19 mouse cellular contexts compared by ENCODE assay signal in genomic region chr11:78113616-78114015, GRCm38 (mm10). TPM values are rescaled to one million over a fixed set of nuclear protein-coding genes. Genes with fewer than 3 reads are reported as not detected.
DNase-seq lines count a peak whose midpoint lies in the region; ATAC-seq and TF ChIP-seq lines count a peak whose summit lies in the region.
"Had no signal": no experiment of that assay in that cellular context is flagged by ENCODE, and none has a peak within 500 bp of the region (broad histone marks: within the 10 kb centered on the region; RNA-seq: fewer than 3 reads in every experiment).

No protein-coding gene starts in this region.

- 65% methylated on average over 2 of the region's 2 CpGs for WGBS in forebrain, embryonic 12.5 days
- 84% methylated on average over 2 of the region's 2 CpGs for WGBS in forebrain, embryonic 10.5 days
- 19% methylated on average over 2 of the region's 2 CpGs for WGBS in forebrain, postnatal 0 days
- 95% methylated on average over 2 of the region's 2 CpGs for WGBS in kidney, embryonic 16.5 days
- WGBS in lung, adult 2 months = 74% methylated on average over 2 of the region's 2 CpGs

- no peak for DNase-seq in forebrain, embryonic 10.5 days (ENCODE audit: extremely low spot score, low spot score)
- DNase-seq in layer of hippocampus, adult 9-11 months = peak; percentile 34
- DNase-seq in layer of hippocampus, adult 8-10 months (ENCODE audit: low spot score in 2 of 2) = no peak
- peak; percentile 56 for DNase-seq in brain, adult 2 months (ENCODE audit: low read depth, low spot score)
- DNase-seq in forebrain, postnatal 0 days = peak; percentile 83
- DNase-seq in lung, adult 2 months = no peak
- DNase-seq: cerebellum, adult 11-12 months; cerebellum, postnatal 25 days; heart, postnatal 36 days; liver; lung, embryonic 14.5 days; lung, postnatal 4 days; thymus, postnatal 4 days had no signal

- H3K4me2 ChIP-seq in forebrain, embryonic 12.5 days = peak overlapping the region; percentile 69; the same call in 1 of the 2 replicates
- no peak overlapping the region for H3K4me2 ChIP-seq in forebrain, postnatal 0 days (ENCODE audit: low read depth)
- H3K4me2 ChIP-seq in kidney, embryonic 16.5 days (replicated peaks; ENCODE audit: low read depth, low read length) = no peak overlapping the region

- no peak for TF ChIP-seq POLR2A in lung, adult 2 months (IDR thresholded peaks at IDR 0.05; ENCODE audit: borderline replicate concordance, extremely low read depth, low read depth, low read length)

- H3K4me3 ChIP-seq in forebrain, embryonic 12.5 days (replicated peaks) = no peak overlapping the region
- no peak overlapping the region for H3K4me3 ChIP-seq in forebrain, embryonic 10.5 days
- no peak overlapping the region for H3K4me3 ChIP-seq in forebrain, postnatal 0 days (ENCODE audit: low read depth, low read length)
- no peak overlapping the region for H3K4me3 ChIP-seq in kidney, embryonic 16.5 days (ENCODE audit: low read length)
- no peak overlapping the region for H3K4me3 ChIP-seq in lung, adult 2 months (replicated peaks; ENCODE audit: extremely low read depth, low read depth, low read length)
- H3K4me3 ChIP-seq: erythroblast, embryonic 14.5 days had no signal

- no peaks in the 10 kb centered on the region for H3K36me3 ChIP-seq in forebrain, embryonic 12.5 days (replicated peaks)
- 0 out of 2 replicates have a peak, but pooled peaks cover 3% of the 10 kb centered on the region for H3K36me3 ChIP-seq in forebrain, embryonic 10.5 days (replicated peaks)
- H3K36me3 ChIP-seq in forebrain, postnatal 0 days (ENCODE audit: insufficient read depth) = no peaks in the 10 kb centered on the region
- no peaks in the 10 kb centered on the region for H3K36me3 ChIP-seq in kidney, embryonic 16.5 days (ENCODE audit: insufficient read depth, low read length)
- H3K36me3 ChIP-seq: midbrain, embryonic 12.5 days had no signal

- H3K9ac ChIP-seq in forebrain, embryonic 12.5 days = no peak overlapping the region
- no peak overlapping the region for H3K9ac ChIP-seq in forebrain, postnatal 0 days
- no peak overlapping the region for H3K9ac ChIP-seq in kidney, embryonic 16.5 days (replicated peaks; ENCODE audit: low read length)
- H3K9ac ChIP-seq: lung, embryonic 14.5 days had no signal

- no peak for ATAC-seq in forebrain, embryonic 12.5 days (ENCODE audit: low FRiP score)
- ATAC-seq in forebrain, postnatal 0 days = peak; percentile 40
- no peak for ATAC-seq in kidney, embryonic 16.5 days (ENCODE audit: low FRiP score, low TSS enrichment)
- ATAC-seq: intestine, embryonic 16.5 days had no signal

- H3K4me1 ChIP-seq in forebrain, embryonic 12.5 days = peaks cover 35% of the 10 kb centered on the region
- H3K4me1 ChIP-seq in forebrain, embryonic 10.5 days = peaks cover 41% of the 10 kb centered on the region
- peaks cover 30% of the 10 kb centered on the region for H3K4me1 ChIP-seq in forebrain, postnatal 0 days (ENCODE audit: insufficient read depth)
- H3K4me1 ChIP-seq in kidney, embryonic 16.5 days (ENCODE audit: insufficient read depth, low read length) = peaks cover 16% of the 10 kb centered on the region
- peaks cover 5% of the 10 kb centered on the region for H3K4me1 ChIP-seq in lung, adult 2 months (ENCODE audit: control insufficient read depth, insufficient read depth, low read length)

- no peak for TF ChIP-seq CTCF in forebrain, postnatal 0 days (IDR thresholded peaks at IDR 0.05; ENCODE audit: low read depth)
- no peak for TF ChIP-seq CTCF in lung, adult 2 months (IDR thresholded peaks at IDR 0.05; ENCODE audit: insufficient read depth, low read length)

- H3K27me3 ChIP-seq in forebrain, embryonic 12.5 days = no peaks in the 10 kb centered on the region
- no peaks in the 10 kb centered on the region for H3K27me3 ChIP-seq in forebrain, embryonic 10.5 days (ENCODE audit: poor library complexity, severe bottlenecking)
- H3K27me3 ChIP-seq in forebrain, postnatal 0 days (ENCODE audit: insufficient read depth, low read length) = no peaks in the 10 kb centered on the region
- H3K27me3 ChIP-seq in kidney, embryonic 16.5 days (ENCODE audit: insufficient read depth, low read length) = no peaks in the 10 kb centered on the region
- H3K27me3 ChIP-seq: midbrain, embryonic 12.5 days had no signal

- H3K9me3 ChIP-seq in forebrain, embryonic 12.5 days = no peaks in the 10 kb centered on the region
- H3K9me3 ChIP-seq in forebrain, embryonic 10.5 days = no peaks in the 10 kb centered on the region
- H3K9me3 ChIP-seq in forebrain, postnatal 0 days (ENCODE audit: low read length) = no peaks in the 10 kb centered on the region
- no peaks in the 10 kb centered on the region for H3K9me3 ChIP-seq in kidney, embryonic 16.5 days (ENCODE audit: low read length)
- H3K9me3 ChIP-seq: midbrain, embryonic 12.5 days had no signal

- H3K27ac ChIP-seq in forebrain, embryonic 12.5 days = peak overlapping the region; percentile 94; the same call in 1 of the 2 replicates
- H3K27ac ChIP-seq in forebrain, embryonic 10.5 days = no peak overlapping the region
- H3K27ac ChIP-seq in forebrain, postnatal 0 days (ENCODE audit: low read depth, low read length) = no peak overlapping the region
- no peak overlapping the region for H3K27ac ChIP-seq in kidney, embryonic 16.5 days (ENCODE audit: low read length)
- H3K27ac ChIP-seq: kidney, postnatal 0 days had no signal

RNA-seq across cellular contexts. Expression of gene Fam222b, which starts 19.2 kb away (rescaled TPM):
- polyA plus RNA-seq in forebrain, embryonic 12.5 days (2016; fragmentation: Nextera tagmentation; extraction: Ambion mirVana) = 22.3 and 25.5 TPM in 2 replicates
- 24.2 and 24.6 TPM in 2 replicates for polyA plus RNA-seq in forebrain, embryonic 10.5 days (2016; fragmentation: Nextera tagmentation; extraction: Ambion mirVana)
- total RNA-seq in layer of hippocampus, adult 8-10 months (2022) = 10 to 100 TPM; 27.4 to 30.0 (median 28.1) TPM
- 17.4 and 24.6 TPM in 2 replicates for total RNA-seq in forebrain, postnatal 0 days (2014; rRNA removed)
- polyA plus RNA-seq in forebrain, postnatal 0 days (2015; fragmentation: Nextera tagmentation; extraction: Ambion mirVana) = 21.9 and 24.0 TPM in 2 replicates
- polyA plus RNA-seq in kidney, embryonic 16.5 days (2015; fragmentation: Nextera tagmentation; extraction: Ambion mirVana) = 14.8 and 19.3 TPM in 2 replicates
- polyA plus RNA-seq in lung, adult 2 months (2012; rRNA removed) = 21.6 and 25.6 TPM in 2 replicates

RNA-seq across cellular contexts. Expression of gene Eral1, which starts 33.4 kb away (rescaled TPM):
- 33.1 and 35.5 TPM in 2 replicates for polyA plus RNA-seq in forebrain, embryonic 12.5 days (2016; fragmentation: Nextera tagmentation; extraction: Ambion mirVana)
- polyA plus RNA-seq in forebrain, embryonic 10.5 days (2016; fragmentation: Nextera tagmentation; extraction: Ambion mirVana) = 39.7 and 40.7 TPM in 2 replicates
- 10 to 100 TPM; 15.8 to 21.7 (median 21.2) TPM for total RNA-seq in layer of hippocampus, adult 8-10 months (2022)
- 27.4 and 30.3 TPM in 2 replicates for total RNA-seq in forebrain, postnatal 0 days (2014; rRNA removed)
- polyA plus RNA-seq in forebrain, postnatal 0 days (2015; fragmentation: Nextera tagmentation; extraction: Ambion mirVana) = 25.5 and 26.7 TPM in 2 replicates
- polyA plus RNA-seq in kidney, embryonic 16.5 days (2015; fragmentation: Nextera tagmentation; extraction: Ambion mirVana) = 41.0 and 41.6 TPM in 2 replicates
- 23.9 and 27.8 TPM in 2 replicates for polyA plus RNA-seq in lung, adult 2 months (2012; rRNA removed)

RNA-seq across cellular contexts. Expression of gene Traf4, which starts 51.8 kb away (rescaled TPM):
- polyA plus RNA-seq in forebrain, embryonic 12.5 days (2016; fragmentation: Nextera tagmentation; extraction: Ambion mirVana) = 121 and 127 TPM in 2 replicates
- 97.6 and 104 TPM in 2 replicates for polyA plus RNA-seq in forebrain, embryonic 10.5 days (2016; fragmentation: Nextera tagmentation; extraction: Ambion mirVana)
- 10 to 100 TPM in 3 of 4 experiments, 1 to 10 TPM in 1; 9.2 to 11.1 (median 10.4) TPM for total RNA-seq in layer of hippocampus, adult 8-10 months (2022)
- 99.0 and 107 TPM in 2 replicates for total RNA-seq in forebrain, postnatal 0 days (2014; rRNA removed)
- polyA plus RNA-seq in forebrain, postnatal 0 days (2015; fragmentation: Nextera tagmentation; extraction: Ambion mirVana) = 104 and 131 TPM in 2 replicates
- polyA plus RNA-seq in kidney, embryonic 16.5 days (2015; fragmentation: Nextera tagmentation; extraction: Ambion mirVana) = 108 and 110 TPM in 2 replicates
- 37.0 and 42.8 TPM in 2 replicates for polyA plus RNA-seq in lung, adult 2 months (2012; rRNA removed)

Comparison
In these comparisons a context has a peak if more than half of its experiments do, and no peak if none do; other contexts are left out.
1. DNase-seq: peak in layer of hippocampus, adult 9-11 months (single experiment), brain, adult 2 months (single experiment) and forebrain, postnatal 0 days (single experiment); none in forebrain, embryonic 10.5 days (single experiment), layer of hippocampus, adult 8-10 months (0 of 2) and lung, adult 2 months (single experiment).